Mouse (Mus musculus) CD4-positive, CD25-positive, alpha-beta regulatory T cell, adult 2 months (primary cell): ENCODE data around the gene Specc1l.
"Not testable (repeated sequence)": the region's sequence is repeated elsewhere in the genome, so short reads cannot be mapped to it uniquely, and the experiment has no call there.

ENCODE experiments used
- DNase-seq: peaks from one replicate; pipeline ENCODE4 v3.0.0-alpha.2; 2012; ENCODE audit warnings: low read depth, low spot score

The Specc1l gene

DNA sequence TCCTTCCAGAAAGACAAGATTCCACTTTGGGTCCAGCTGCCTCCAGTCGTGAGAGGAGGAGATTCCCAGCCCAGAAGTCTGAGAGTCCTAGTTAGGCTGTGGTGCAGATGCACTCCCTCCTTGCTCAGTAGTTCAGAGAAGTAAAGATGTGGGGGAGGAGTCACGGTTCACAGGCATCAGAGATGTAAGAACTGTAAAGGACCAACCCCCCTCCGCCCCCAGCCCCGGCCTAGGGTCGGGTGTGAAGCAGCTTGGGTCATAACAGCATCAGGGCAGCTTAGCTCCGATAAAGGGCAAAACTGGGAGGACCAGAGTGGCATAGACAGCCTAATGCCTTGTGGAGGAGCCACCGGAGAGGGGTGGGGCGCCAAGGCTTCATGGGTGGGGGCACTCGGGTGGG, 104.6 kb downstream of the Specc1l start:
- DNase-seq, result peak; percentile 76

DNA sequence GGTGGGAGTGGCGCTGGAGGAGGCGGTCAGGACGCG, 104.8 kb downstream of the Specc1l start, which contains the start of gene Adora2a:
Adora2a (plus strand) TSS at position 6 of the 36 bp plus-strand sequence.
- DNase-seq, result no peak

DNA sequence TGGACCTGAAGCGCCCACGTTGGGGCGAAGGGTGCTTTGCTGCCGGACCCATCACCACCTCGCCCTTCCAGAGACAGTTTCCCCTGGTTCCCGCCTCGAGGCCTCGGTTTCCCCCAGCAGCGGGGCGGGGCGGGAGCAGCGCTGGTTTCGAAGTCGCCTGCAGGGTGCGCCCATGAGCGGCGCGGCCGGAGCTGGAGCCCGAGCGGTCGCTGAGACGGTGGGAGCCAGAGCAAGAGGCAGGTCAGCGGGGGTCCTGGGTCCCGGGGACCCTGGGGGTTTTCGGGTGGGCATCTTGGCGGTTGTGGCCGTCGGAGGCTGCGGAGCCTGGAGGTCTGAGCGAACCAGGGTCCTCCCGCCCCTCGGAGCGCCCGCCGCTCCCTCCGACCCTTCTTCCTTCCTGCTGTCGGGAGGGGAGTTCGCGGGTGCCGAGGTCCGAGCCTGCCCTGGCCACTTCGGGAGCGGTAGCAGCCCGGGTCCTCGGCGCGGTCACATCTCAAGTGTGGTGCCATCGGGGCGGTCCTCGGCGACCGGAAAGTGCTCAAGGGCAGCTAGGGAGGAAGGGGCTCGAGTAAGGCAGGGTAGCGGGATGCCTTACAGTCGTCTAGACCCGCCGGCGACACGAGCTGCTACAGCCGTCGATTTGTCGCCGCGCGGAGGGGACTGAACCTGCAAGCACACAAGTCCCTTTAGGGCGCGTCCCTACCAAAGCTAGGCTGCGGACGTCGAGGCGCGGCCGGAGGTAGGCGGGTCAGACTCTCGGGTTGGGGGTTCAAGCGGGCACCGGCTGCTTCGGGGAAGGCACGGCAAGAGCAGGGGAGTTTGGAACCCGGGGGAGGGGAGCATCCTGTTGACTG, 105.3 kb downstream of the Specc1l start:
- DNase-seq, result peak; percentile 85

DNA sequence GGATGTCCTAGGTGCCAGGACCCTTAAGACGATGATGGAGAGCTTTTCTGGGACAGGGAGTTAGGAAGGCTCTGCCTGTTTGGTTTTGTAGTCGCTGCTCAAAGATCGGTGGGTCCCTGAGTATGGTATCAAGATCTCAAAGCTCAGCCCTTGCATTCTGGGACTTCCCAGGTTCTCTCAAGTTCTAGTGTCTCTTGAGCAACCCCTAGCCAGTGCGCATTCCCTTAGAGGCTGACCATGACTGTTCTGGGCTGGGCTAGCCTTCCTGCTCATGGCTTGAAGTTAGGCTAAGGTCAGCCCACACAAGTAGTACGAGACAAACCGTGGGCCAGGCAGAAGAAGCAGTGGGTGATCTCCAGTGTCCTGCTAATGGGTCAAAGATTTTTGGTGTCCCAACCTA, 106.3 kb downstream of the Specc1l start:
- no peak for DNase-seq

DNA sequence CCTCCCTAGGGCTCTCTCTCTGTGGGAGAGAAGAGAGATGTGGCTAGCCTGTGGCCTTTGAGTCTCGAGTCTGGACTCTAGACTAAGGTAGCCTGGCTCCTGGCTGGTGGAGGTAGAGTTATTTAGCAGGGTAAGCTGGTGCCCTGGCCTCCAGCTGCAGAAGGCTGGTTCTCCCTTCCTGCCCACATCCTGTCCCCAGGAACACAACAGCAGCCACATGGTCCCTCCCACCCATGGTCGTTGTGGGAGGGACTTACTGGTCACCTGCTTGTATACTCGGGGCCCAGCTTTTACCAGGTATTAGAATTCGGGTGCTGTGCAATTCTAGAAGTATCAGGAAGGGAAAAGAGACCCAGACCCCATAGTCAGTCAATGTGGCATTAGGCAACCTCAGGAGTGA, 108.4 kb downstream of the Specc1l start:
- DNase-seq, result peak; percentile 81

DNA sequence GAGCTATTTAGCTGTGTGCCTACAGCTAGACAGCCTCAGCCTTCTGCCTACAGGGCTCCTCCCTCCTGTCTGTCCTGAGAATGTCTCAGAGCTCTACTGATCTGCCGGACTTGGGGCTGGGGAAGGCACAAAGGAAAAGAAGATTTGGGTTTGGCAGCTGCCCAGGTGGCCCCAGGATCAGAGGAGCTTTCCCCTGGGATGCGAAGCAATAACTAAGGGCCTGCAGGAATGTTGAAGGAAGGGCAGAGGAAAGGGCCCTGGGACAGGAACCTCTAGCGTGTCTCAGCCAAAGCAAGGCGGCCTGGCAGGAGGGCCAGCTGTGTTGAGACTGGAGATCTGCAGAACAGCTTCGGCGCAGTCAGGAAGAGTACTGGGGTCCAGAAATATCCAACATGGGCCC, 111.1 kb downstream of the Specc1l start:
- no peak for DNase-seq

DNA sequence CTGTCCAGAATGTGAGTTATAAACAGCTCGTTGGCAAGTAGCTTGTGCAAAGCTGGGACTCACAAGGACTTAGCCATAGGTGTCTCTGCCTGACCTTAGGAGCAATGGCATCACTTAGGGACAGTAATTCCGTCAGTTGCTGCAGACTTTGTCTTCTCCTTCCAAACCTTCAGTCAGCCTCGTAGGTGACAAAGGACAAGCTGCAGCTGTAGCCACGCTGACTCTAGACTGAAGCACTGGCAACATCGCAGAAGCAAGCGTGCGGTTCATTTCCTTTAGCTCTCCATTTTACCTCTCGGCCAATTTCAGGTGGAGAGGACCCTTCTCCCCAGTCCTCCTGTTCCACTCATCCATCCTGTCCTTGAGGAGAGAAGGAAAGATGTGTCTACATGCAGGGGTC, 112.1 kb downstream of the Specc1l start:
- no peak for DNase-seq

DNA sequence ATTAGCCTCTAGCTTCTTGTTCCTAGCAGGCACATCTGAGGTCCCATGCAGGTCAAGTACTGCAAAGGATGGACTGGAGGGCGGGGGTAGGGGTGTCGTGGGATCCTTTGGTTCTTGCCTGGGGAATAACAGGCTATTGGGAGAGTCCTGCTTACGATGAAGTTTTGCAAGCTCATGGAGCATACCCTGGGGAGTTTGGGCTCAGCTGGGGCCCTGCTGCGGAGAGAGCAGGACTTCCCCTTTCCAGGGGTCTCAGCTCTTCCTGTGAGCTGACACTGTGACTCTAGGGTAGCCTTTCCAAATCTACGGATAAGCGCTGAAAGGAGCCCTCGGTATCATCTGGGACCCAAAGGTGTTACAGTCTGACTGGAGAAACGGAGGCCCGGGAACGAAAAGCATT, 112.5 kb downstream of the Specc1l start:
- no peak for DNase-seq

DNA sequence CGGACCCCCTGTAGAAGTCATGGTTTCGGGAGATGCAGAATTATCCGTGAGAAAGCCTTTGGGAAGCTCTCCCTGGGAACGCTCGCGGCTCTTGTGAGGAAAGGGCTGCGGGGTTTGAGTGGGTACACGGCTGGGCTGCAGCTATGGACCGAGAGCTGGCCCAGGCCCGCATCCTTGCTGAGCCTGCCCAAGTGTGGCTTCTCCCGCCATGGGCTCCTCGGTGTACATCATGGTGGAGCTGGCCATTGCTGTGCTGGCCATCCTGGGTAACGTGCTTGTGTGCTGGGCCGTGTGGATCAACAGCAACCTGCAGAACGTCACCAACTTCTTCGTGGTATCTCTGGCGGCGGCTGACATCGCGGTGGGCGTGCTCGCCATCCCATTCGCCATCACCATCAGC, 113.9 kb downstream of the Specc1l start:
- DNase-seq, result no peak

DNA sequence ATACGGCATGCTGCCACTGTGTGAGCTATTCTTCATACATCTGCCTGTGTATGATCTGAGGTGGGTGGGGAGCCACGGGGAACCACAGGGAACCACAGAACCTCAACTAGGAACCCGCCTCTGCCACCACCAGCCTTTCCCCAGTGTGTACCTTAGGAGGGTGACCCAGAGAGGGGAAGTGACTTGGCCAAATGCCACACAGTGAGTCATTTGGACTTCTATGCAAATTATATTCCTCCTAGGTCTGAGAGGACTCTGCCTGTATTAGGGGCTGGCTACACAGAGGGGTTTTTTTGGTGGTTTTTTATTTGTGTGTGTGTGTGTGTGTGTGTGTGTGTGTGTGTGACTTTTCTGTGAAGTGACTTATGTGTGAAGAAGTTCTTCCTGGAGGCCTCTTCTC, 114.7 kb downstream of the Specc1l start:
- DNase-seq, result peak; percentile 85

DNA sequence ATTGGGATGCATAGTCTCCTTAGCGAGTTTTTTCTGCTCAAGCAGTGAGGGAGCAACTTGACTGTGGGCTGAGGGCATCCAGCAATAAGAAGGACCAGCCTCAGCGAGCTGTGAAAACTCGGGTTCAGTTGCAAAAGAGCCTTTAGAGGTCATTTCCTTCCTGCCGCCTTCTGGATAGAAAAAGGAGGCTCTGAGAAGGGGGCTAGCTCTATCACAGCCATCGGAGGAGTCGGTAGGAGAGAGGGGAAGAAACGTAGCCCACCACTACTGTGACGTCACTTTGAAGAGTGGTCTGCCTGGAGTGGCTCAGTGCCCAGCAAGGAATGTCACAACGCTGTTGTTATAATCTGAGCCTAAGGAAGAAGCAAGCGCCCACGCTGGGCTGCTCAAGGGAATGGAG, 115.2 kb downstream of the Specc1l start:
- no peak for DNase-seq

DNA sequence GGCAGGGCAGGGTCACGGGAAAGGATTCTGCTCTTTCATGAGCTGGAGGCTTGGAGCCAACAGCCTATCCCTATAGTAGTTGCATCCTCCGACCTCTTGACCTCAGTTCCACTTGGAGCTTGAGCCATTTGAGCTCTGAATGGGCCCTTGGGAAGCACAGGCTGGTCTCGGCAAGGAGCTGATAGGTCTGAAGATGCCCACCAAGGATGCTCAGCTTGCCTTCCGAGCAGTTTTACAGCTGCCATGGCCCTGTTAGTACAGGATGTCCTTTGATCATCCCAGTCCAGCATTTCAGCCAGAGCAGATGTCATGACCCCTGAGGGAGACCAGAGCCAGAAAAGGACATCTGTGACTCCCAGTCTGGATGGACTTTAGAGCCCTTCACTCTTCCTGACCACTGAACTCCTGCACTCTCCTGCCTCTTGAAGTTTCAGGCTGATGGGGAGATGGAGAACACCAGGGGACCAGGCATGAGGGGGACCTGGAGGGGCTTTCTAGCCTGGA, 116.4 kb downstream of the Specc1l start:
- no peak for DNase-seq

DNA sequence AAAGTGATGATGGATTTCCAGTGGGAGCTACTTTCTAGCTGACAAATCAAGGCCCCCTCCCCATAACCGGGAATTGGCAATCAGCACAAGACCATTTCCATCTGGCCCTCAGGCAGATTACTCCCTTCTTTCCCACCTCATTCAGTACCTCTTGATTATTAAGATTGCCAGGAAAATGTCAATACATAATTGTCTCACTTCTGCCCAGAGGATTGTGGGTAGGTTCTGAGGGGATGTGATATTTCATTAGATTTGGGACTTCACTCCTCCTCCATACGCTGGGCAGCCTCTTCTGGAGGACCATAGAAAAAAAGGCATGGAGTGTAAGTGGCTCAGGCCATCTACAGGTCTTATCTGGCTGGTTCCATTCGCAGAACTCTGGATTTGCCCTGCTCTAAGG, 120.4 kb downstream of the Specc1l start:
- no peak for DNase-seq

DNA sequence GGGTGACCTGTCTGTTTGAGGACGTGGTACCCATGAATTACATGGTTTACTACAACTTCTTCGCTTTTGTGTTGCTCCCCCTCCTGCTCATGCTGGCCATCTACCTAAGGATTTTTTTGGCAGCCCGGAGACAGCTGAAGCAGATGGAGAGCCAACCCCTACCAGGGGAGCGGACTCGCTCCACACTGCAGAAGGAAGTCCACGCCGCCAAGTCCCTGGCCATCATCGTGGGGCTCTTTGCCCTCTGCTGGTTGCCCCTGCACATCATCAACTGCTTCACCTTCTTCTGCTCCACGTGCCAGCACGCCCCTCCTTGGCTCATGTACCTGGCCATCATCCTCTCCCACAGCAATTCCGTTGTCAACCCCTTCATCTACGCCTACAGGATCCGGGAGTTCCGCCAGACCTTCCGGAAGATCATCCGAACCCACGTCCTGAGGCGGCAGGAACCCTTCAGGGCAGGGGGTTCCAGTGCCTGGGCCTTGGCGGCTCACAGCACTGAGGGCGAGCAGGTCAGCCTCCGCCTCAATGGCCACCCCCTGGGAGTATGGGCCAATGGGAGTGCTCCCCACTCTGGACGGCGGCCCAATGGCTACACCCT, 121.4 kb downstream of the Specc1l start:
- DNase-seq, result no peak

DNA sequence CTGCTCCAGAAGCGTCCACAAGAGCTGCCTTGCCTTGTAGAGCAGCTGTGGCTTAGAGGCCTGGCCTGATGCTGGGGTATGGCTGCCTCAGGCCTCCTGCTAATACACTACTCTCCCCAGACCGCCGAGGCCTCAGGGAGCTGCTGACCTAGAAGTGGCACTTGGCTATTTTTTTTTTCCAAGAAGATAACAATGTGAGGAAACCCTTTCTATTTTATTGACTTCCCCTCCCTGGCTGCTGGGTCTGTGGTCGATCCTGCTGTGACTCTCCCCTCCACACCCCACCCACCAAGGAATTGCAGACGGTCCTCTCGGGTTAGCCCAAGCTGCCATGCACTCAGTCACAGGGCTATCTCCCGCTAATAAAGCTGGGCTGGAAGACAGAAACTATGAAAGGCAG, 122.3 kb downstream of the Specc1l start:
- no peak for DNase-seq

DNA sequence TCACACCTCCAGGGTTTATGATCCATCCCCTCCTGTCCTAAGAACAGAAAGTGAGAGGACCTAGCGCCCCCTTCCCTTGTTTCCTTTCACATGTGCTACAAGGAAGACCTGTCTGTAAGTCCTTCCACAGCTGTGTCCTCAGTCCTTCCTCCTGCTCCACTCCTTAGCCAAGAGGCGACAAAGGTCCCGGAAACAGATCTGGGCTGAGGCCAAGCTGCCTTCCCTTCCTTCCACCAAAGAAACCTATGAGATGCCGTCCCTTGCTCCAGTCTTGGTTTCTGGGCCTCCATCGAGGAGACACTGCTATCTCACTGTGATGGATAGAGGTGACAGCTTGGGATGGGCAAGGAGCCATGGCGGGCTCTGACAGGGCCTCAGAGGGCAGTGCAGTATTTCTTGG, 123.2 kb downstream of the Specc1l start:
- DNase-seq, result no peak

DNA sequence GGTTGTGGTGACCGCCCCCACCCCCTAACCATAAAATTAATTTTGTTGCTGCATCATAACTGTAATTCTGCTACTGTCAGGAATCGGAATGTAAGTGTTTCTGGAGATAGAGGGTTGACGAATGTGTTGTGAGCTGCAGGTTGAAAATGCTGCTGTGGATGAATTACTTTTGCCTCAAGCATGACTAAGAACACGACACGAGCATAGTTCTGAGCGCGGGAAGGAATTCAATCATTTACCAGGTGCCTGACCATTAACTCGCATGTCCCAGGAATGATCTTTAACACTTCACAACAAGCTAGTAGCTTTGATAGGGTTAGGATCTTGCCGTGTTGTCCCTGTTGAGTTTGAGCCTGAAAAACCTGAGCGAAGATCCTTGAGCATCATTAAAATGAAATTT, 125.4 kb downstream of the Specc1l start:
- DNase-seq, result no peak

DNA sequence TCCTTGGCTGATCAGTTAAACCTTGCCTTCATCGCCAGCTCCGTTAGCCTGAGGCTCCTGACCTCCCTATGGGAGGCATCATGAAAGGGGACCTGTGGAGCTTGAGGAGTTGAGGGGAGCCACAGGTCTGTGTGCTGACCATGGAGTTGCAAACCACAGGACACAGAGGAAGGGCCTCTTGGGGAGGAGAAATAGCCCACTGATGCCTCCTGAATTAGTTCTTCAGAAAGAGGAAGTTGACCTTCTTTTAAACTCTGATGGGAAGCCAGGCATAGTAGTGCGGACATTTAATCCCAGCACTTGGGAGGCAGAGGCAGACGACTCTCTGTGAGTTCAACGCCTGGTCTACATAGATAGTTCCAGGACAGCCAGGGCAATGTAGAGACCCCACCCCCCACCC, 127.0 kb downstream of the Specc1l start:
- DNase-seq, result no peak

DNA sequence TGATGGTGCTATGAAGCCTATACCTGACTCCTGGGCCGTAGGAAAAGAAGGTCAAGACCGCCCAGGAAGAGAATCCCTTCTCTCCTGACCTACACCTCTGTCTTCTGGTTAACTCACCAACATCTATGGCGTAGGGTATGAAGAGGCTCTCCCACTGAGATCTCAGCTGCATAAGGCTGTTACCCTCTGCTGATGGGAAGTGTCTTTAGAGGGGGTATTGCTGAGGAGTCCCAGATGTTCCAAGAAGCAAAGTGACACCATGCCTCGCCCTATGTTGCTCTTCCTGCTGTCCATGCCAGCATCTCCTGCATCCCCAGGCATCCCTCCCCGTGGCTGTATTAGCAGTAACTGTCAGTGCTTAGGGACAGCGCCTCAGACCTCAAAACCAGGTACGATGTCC, 127.5 kb downstream of the Specc1l start:
- no peak for DNase-seq

DNA sequence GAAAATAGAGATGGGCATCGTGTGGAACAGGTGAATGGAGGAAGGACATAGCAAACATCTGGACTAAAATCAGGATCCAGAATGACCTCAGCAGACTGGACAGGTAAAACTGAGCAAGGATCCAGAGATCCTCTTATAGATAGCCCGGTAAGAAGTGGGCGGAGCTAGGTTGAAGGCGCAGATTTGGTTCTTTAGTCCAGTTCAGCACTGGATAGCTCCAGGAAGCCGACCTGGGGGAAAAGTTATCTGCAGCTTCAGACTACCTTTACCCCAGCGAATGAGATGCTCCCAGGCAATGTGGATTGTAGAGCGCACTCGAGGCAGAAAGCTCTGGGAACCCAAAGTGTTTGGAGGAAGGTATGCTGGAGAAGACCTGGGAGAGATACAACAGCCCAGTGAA, 130.1 kb downstream of the Specc1l start:
- no peak for DNase-seq

DNA sequence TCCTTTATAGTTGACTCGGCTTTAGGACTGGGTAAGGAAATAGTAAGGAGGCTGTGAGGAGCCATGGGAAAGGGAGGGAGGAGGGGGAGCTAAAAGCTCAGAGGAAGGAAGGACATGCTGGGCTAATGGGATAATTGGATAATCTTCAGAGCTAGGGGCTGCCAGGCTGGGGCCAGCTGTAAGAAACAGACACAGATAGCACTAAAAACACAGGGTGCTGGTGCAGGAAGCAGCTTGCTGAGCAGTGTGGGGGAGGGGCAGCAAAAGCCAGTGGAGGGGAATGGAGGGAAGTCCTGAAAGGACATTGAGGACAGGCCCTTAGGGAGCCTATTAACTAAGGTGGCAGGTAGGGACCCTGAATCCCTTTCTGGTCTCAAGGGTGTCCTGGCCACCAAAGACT, 132.7 kb downstream of the Specc1l start:
- DNase-seq, result not testable (repeated sequence)

DNA sequence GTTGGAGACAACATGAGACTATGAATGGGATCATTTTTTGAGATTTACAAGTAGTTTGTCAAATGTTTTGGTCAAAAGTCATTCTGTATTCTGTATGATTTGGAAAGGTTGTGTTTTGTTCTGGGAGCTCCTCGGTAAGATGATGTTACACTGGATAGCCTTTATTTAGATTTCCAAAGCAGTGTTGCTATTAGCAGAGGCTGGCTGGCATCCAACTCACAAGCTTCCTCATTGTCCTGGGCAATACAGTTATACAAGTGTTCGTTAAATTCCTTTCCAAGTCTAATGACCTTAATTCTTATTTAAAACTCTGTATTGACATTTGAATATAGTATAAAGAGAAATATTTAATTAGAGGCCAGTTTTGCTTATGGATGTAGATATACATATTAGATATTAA, 133.4 kb downstream of the Specc1l start:
- DNase-seq, result no peak

DNA sequence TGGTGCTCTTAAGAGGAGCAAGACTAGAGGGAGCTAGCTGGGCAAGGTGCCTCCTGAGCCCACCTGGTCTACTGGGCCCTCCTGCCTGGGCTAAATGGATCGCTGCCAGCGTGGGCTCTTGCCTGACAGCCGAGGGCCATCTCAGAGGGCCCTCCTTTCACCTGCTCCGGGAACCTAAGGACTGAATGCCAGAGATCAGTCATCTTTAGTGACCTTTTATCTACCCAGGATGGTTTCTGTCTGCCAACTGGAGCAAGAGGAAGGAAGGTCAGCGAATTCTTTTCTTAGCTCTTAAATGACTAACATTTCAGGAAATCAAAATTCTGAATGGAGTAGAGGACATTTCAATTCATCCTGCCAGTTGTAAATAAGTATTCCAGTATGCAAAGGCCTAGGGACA, 138.7 kb downstream of the Specc1l start:
- DNase-seq, result no peak

DNA sequence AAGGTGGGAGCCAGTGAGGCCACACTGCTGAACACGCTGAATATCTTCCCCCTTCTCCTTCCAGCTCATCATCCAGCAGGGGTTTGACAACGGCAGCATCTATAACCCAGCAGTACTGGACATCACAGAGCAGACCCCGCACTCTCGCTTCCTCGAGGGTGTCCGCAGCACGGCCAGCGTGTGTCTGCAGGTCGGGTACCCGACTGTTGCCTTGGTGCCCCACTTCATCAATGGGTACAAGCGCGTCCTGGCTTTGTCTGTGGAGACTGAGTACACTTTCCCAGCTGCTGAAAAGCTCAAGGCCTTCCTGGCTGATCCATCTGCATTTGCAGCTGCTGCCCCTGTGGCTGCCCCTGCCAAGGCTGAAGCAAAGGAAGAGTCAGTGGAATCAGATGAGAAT, 140.7 kb downstream of the Specc1l start:
- DNase-seq, result no peak
